Mouse (Mus musculus): ENCODE data around the gene Ppm1a. TPM values are rescaled to one million over a fixed set of nuclear protein-coding genes. Genes with fewer than 3 reads are reported as not detected.
A peak's percentile ranks its signal among the peaks of the same experiment; 100 is the strongest.

Ppm1a gene
- polyA plus RNA-seq, 1 experiment from 2014 or later, result 51.2 TPM

DNA sequence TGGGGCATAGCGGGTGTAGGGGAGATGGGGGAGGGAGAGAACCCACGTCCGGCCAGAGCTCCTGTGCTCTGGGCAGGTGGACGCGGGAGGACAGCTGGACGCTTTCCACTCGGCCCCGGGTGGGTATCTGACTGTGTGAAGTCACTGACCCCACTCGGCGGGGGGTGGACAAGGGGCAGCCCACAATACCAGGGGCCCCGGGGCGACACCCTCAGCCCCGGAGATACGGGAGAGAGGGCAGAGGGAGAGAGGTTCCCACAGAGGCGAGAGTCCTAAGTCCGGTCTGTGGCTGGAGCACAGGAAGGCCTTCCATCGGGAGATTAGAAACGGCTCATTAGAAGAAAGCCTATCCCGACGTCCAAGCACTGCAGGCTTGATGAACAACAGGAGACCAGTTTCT is 72.5 kb downstream of the Ppm1a start:
- no peaks in the 10 kb centered on the region for H3K27me3 ChIP-seq (ENCODE audit: control insufficient read depth, insufficient read depth, low read length)
- H3K9me3 ChIP-seq (ENCODE audit: control insufficient read depth, low read length), result no peaks in the 10 kb centered on the region
- H3K9ac ChIP-seq (ENCODE audit: low read length), result no peak overlapping the region
- H3K4me3 ChIP-seq (ENCODE audit: low read depth, low read length), result no peak overlapping the region
- H3K4me1 ChIP-seq (replicated peaks; ENCODE audit: control insufficient read depth, insufficient read depth), result 0 out of 2 replicates have a peak, but pooled peaks cover 2% of the 10 kb centered on the region
- ATAC-seq (ENCODE audit: low FRiP score, low TSS enrichment) (peak; percentile 31; the same call in 1 of the 2 replicates), DNase-seq (ENCODE audit: low spot score) (no peak)
- no peak overlapping the region for H3K27ac ChIP-seq (replicated peaks)
- H3K36me3 ChIP-seq (ENCODE audit: control insufficient read depth, insufficient read depth, low read length), result no peaks in the 10 kb centered on the region
- TF ChIP-seq CTCF (IDR thresholded peaks at IDR 0.05; ENCODE audit: low read depth) (no peak), EP300 (optimal IDR thresholded peaks at IDR 0.05) (no peak)
- H3K4me2 ChIP-seq (replicated peaks; ENCODE audit: low read depth), result no peak overlapping the region
- 70% methylated on average over 20 of the region's 20 CpGs for WGBS

DNA sequence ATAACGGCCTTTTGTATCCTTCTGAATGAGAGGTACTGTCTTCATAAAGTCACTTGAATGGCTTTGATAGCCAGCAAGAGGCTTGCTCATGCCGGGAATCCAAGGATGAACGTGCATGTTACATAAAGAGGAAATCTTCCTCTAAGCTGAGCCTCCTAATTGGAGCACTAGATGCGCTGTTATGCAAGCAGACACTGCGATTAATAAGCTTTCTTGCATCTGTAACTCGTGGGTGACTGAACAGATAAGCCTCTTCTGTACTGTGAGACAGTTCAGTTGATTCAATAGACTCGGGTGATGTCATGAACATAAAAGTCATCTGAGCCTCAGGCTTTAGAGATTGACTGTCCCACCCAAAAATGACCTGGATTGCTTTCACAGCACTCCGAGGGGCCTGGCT is 73.1 kb downstream of the Ppm1a start:
- Histone ChIP-seq H3K9me3 (ENCODE audit: control insufficient read depth, low read length) (no peaks in the 10 kb centered on the region), H3K9ac (ENCODE audit: low read length) (no peak overlapping the region), H3K36me3 (ENCODE audit: control insufficient read depth, insufficient read depth, low read length) (no peaks in the 10 kb centered on the region), H3K4me3 (ENCODE audit: low read depth, low read length) (no peak overlapping the region), H3K27me3 (ENCODE audit: control insufficient read depth, insufficient read depth, low read length) (no peaks in the 10 kb centered on the region), H3K27ac (replicated peaks) (no peak overlapping the region), H3K4me1 (replicated peaks; ENCODE audit: control insufficient read depth, insufficient read depth) (0 out of 2 replicates have a peak, but pooled peaks cover 2% of the 10 kb centered on the region), H3K4me2 (replicated peaks; ENCODE audit: low read depth) (no peak overlapping the region)
- no peak for DNase-seq (ENCODE audit: low spot score)
- TF ChIP-seq EP300 (optimal IDR thresholded peaks at IDR 0.05), result no peak
- TF ChIP-seq CTCF (IDR thresholded peaks at IDR 0.05; ENCODE audit: low read depth), result no peak
- WGBS, result 67% methylated on average over 8 of the region's 8 CpGs
- ATAC-seq (ENCODE audit: low FRiP score, low TSS enrichment), result no peak

DNA sequence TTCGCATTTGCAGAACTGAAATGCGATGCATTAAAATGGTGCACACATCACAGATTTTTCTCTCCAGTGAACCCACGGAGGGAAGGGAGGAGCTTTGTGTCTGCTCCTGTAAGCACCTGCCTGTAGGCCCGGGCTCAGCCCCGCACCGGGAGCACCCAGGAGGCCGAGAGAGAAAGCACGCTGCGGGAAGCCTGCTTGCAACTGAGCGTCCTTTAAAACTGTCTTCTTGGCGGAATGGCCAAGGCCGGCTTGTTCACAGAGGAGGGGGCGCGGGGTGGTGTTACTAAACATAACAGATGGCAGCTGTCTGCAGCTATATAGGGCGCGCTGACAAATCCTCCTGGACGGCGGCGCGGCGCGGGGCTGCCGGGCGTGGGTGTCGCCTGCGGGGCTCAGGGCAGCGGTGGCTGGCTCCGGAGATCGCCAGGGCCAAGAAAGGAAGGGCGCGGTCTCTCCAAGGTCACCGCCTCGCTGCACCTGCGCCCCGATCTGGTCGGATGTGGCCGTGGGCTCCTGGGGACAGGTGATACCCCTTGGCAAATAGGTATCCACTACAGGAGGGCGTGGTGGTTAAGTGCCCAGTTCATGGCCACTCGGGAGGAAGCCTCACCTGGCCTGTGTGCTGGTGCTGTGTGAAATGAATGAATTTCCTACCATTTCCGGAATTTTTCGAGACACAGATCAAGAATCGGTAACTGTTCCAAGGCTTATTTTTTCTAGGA is 74.6 kb downstream of the Ppm1a start:
- peak; percentile 60 for ATAC-seq (ENCODE audit: low FRiP score, low TSS enrichment)
- TF ChIP-seq EP300 (optimal IDR thresholded peaks at IDR 0.05) (no peak), CTCF (IDR thresholded peaks at IDR 0.05; ENCODE audit: low read depth) (no peak)
- peak overlapping the region; percentile 48; the same call in 1 of the 2 replicates for H3K9ac ChIP-seq (ENCODE audit: low read length)

DNA sequence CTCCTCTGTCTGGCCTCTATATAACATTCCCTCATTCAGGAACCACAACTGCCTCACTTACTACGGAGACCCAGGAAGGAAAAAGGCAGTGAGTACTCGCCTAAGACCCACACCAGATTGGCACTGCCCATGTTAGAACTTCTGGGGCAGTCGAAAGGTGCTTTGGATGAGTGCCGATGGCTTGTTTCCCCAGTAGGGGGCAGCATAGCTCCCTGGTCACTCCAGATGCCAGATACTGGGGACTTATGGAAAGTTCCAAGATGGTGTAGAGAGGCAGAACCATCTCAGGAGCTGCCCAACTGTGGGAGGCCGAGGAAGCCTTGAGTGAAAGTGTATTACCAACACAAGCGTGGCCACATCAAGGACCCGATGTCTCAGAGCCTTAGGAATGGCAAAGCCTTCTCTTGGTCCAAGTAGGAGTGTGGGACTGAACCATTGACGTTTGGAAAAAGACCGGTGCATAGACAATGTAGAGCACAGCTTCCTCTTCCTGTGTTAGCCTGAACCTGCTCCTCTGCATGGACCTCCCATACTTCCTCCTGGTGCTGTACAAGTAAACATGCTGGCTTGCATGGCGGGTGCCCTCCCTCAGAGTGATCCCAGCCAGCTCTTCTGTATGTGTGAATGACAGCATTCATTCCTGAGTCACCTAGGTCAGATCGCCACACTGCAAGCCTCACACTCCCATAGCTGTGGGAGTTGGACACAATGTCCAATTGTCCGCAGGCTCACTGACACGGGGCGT is 77.7 kb downstream of the Ppm1a start:
- WGBS, result 75% methylated on average over 14 of the region's 14 CpGs
- no peak for DNase-seq (ENCODE audit: low spot score)

More for the DNA sequence above, 74.6 kb downstream of the Ppm1a start:
- no peaks in the 10 kb centered on the region for H3K36me3 ChIP-seq (ENCODE audit: control insufficient read depth, insufficient read depth, low read length)
- H3K4me1 ChIP-seq (replicated peaks; ENCODE audit: control insufficient read depth, insufficient read depth), result 0 out of 2 replicates have a peak, but pooled peaks cover 2% of the 10 kb centered on the region
- H3K9me3 ChIP-seq (ENCODE audit: control insufficient read depth, low read length), result no peaks in the 10 kb centered on the region
- no peak overlapping the region for H3K27ac ChIP-seq (replicated peaks)
- peak; percentile 40 for DNase-seq (ENCODE audit: low spot score)
- H3K4me3 ChIP-seq (ENCODE audit: low read depth, low read length), result peak overlapping the region; percentile 33
- 6% methylated on average over 37 of the region's 42 CpGs for WGBS
- H3K27me3 ChIP-seq (ENCODE audit: control insufficient read depth, insufficient read depth, low read length), result no peaks in the 10 kb centered on the region
- H3K4me2 ChIP-seq (replicated peaks; ENCODE audit: low read depth), result peak overlapping the region; percentile 66

DNA sequence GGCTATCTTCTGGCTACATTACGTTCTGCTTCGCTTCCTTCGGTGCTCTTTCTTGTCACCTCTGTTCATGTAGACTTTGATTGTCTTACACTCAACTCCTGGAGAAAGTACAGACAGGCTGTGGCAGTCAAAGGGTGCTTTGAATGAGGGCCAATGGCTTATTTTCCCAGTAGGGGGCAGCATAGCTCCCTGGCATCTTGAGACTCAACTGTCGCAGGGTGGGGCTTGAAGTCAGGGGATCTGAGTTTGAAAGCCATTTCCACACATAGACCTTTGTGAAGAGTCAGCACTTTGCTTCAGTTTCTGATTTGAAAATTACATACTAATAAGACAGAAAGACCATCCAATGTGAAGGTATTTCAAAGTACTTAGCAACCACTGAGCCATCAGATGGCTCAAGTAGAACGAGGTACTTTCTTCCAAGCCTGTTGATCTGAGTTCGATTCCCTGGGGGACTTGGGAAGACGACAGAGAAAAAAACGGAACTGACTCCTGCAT is 78.3 kb downstream of the Ppm1a start:
- Histone ChIP-seq H3K36me3 (ENCODE audit: control insufficient read depth, insufficient read depth, low read length) (no peaks in the 10 kb centered on the region), H3K4me2 (replicated peaks; ENCODE audit: low read depth) (no peak overlapping the region), H3K4me3 (ENCODE audit: low read depth, low read length) (no peak overlapping the region), H3K9me3 (ENCODE audit: control insufficient read depth, low read length) (no peaks in the 10 kb centered on the region), H3K27me3 (ENCODE audit: control insufficient read depth, insufficient read depth, low read length) (no peaks in the 10 kb centered on the region), H3K27ac (replicated peaks) (no peak overlapping the region), H3K4me1 (replicated peaks; ENCODE audit: control insufficient read depth, insufficient read depth) (0 out of 2 replicates have a peak, but pooled peaks cover 2% of the 10 kb centered on the region), H3K9ac (ENCODE audit: low read length) (no peak overlapping the region)
- 81% methylated on average over 8 of the region's 8 CpGs for WGBS
- DNase-seq (ENCODE audit: low spot score) (no peak), ATAC-seq (ENCODE audit: low FRiP score, low TSS enrichment) (no peak)
- TF ChIP-seq EP300 (optimal IDR thresholded peaks at IDR 0.05) (no peak), CTCF (IDR thresholded peaks at IDR 0.05; ENCODE audit: low read depth) (peak; percentile 58)

More for the DNA sequence above, 77.7 kb downstream of the Ppm1a start:
- peak; percentile 76 for ATAC-seq (ENCODE audit: low FRiP score, low TSS enrichment)
- Histone ChIP-seq H3K4me1 (replicated peaks; ENCODE audit: control insufficient read depth, insufficient read depth) (0 out of 2 replicates have a peak, but pooled peaks cover 2% of the 10 kb centered on the region), H3K4me3 (ENCODE audit: low read depth, low read length) (no peak overlapping the region), H3K9ac (ENCODE audit: low read length) (no peak overlapping the region), H3K27ac (replicated peaks) (no peak overlapping the region), H3K36me3 (ENCODE audit: control insufficient read depth, insufficient read depth, low read length) (no peaks in the 10 kb centered on the region), H3K4me2 (replicated peaks; ENCODE audit: low read depth) (no peak overlapping the region), H3K27me3 (ENCODE audit: control insufficient read depth, insufficient read depth, low read length) (no peaks in the 10 kb centered on the region), H3K9me3 (ENCODE audit: control insufficient read depth, low read length) (no peaks in the 10 kb centered on the region)
- TF ChIP-seq CTCF (IDR thresholded peaks at IDR 0.05; ENCODE audit: low read depth) (peak; percentile 53), EP300 (optimal IDR thresholded peaks at IDR 0.05) (no peak)

Measured in stomach, postnatal 0 days (tissue).